Mouse (Mus musculus) forebrain, embryonic 11.5 days (tissue): ENCODE measurements at regions not wholly inside any gene's neighbourhood (a gene's known extent, or its start where the extent isn't known, plus 50 kb on each side); places are given as distances from the start of the nearest gene placed in this dataset.
A peak's percentile ranks its signal among the peaks of the same experiment; 100 is the strongest.

Experiments used
- ATAC-seq: fragments of 200-750 bp; cut with Nextera tagmentation; replicated peaks from 2 replicates; pipeline ENCODE4 v1.8.0; 2017; ENCODE audit warnings: moderate TSS enrichment; ENCODE audit not compliant: low FRiP score
- DNase-seq: peaks from one replicate; pipeline ENCODE4 v3.0.0-alpha.2; 2017; ENCODE audit warnings: low spot score
- H3K27ac ChIP-seq: fragments of 300-500 bp; sonication (generic); 2 replicates; pipeline ENCODE4 v1.5.1; 2014; ENCODE audit warnings: low read depth, low read length
- H3K27me3 ChIP-seq: fragments of 300-500 bp; sonication (generic); 2 replicates; pipeline ENCODE4 v1.6.1; 2014; ENCODE audit warnings: mild to moderate bottlenecking, low read length, mixed read lengths; ENCODE audit not compliant: control insufficient read depth, insufficient read depth
- H3K36me3 ChIP-seq: fragments of 300-500 bp; sonication (generic); 2 replicates; pipeline ENCODE4 v1.6.1; 2014; ENCODE audit warnings: mild to moderate bottlenecking, low read length, moderate library complexity, mixed read lengths; ENCODE audit not compliant: control insufficient read depth, insufficient read depth
- H3K4me1 ChIP-seq: fragments of 300-500 bp; sonication (generic); replicated peaks from 2 replicates; pipeline ENCODE4 v1.6.1; 2014; ENCODE audit warnings: low read length, mixed read lengths; ENCODE audit not compliant: control insufficient read depth, insufficient read depth
- H3K4me2 ChIP-seq: fragments of 300-500 bp; sonication (generic); 2 replicates; pipeline ENCODE4 v1.6.1; 2014; ENCODE audit warnings: low read depth, mild to moderate bottlenecking, low read length, moderate library complexity, mixed read lengths; ENCODE audit not compliant: severe bottlenecking
- H3K4me3 ChIP-seq: fragments of 300-500 bp; sonication (generic); 2 replicates; pipeline ENCODE4 v1.5.1; 2014; ENCODE audit warnings: low read depth, low read length
- H3K9ac ChIP-seq: fragments of 300-500 bp; sonication (generic); 2 replicates; pipeline ENCODE4 v1.6.1; 2014; ENCODE audit warnings: low read length
- H3K9me3 ChIP-seq: fragments of 300-500 bp; sonication (generic); 2 replicates; pipeline ENCODE4 v1.6.1; 2016; ENCODE audit warnings: low read length, mixed read lengths; ENCODE audit not compliant: control insufficient read depth
- WGBS: fragments of 180-500 bp; shearing (Covaris S2); extraction: QIAGEN DNeasy Blood & Tissue Kit; methylation state at CpG from one replicate; pipeline ENCODE4 v1.1.7; 2014; 5-methylcytosine and 5-hydroxymethylcytosine counted together

GRCm38 (mm10) chr6:103959002-103959401, 448.6 kb downstream of the Chl1 start:
- Histone ChIP-seq H3K9me3 (no peaks in the 10 kb centered on the region), H3K27me3 (no peaks in the 10 kb centered on the region), H3K27ac (no peak overlapping the region), H3K9ac (no peak overlapping the region), H3K4me2 (no peak overlapping the region), H3K4me1 (no peaks in the 10 kb centered on the region), H3K36me3 (no peaks in the 10 kb centered on the region), H3K4me3 (no peak overlapping the region)
- no peak for DNase-seq
- ATAC-seq, result no peak
- WGBS, result 92% methylated on average over 2 of the region's 2 CpGs

- no peaks in the 10 kb centered on the region for H3K4me1 ChIP-seq
- no peak overlapping the region for H3K4me3 ChIP-seq
- no peaks in the 10 kb centered on the region for H3K36me3 ChIP-seq
- H3K9ac ChIP-seq, result no peak overlapping the region
- no peak overlapping the region for H3K27ac ChIP-seq
- no peak overlapping the region for H3K4me2 ChIP-seq
- ATAC-seq (no peak), DNase-seq (no peak)
- no peaks in the 10 kb centered on the region for H3K27me3 ChIP-seq
- H3K9me3 ChIP-seq, result no peaks in the 10 kb centered on the region
- WGBS, result 100% methylated on average over 1 of the region's 1 CpGs
These were observed 457.5 kb downstream of the Chl1 start for GRCm38 (mm10) chr6:103967811-103968420.

- H3K27ac ChIP-seq, result no peak overlapping the region
- H3K9me3 ChIP-seq, result no peaks in the 10 kb centered on the region
- no peaks in the 10 kb centered on the region for H3K27me3 ChIP-seq
- H3K36me3 ChIP-seq, result no peaks in the 10 kb centered on the region
- no peak overlapping the region for H3K4me2 ChIP-seq
- ATAC-seq (no peak), DNase-seq (no peak)
- H3K4me3 ChIP-seq, result no peak overlapping the region
- no peak overlapping the region for H3K9ac ChIP-seq
- WGBS, result 91% methylated on average over 1 of the region's 1 CpGs
- no peaks in the 10 kb centered on the region for H3K4me1 ChIP-seq
These were observed 488.8 kb downstream of the Chl1 start for GRCm38 (mm10) chr6:103999186-103999585.

- Histone ChIP-seq H3K9ac (no peak overlapping the region), H3K4me1 (no peaks in the 10 kb centered on the region), H3K4me3 (no peak overlapping the region), H3K9me3 (no peaks in the 10 kb centered on the region), H3K27me3 (no peaks in the 10 kb centered on the region), H3K36me3 (no peaks in the 10 kb centered on the region), H3K4me2 (no peak overlapping the region), H3K27ac (no peak overlapping the region)
- DNase-seq (peak; percentile 89), ATAC-seq (peak; percentile 85)
- 11% methylated on average over 9 of the region's 9 CpGs for WGBS
These were observed 464.0 kb upstream of the Cntn6 start for GRCm38 (mm10) chr6:104028439-104029091.

GRCm38 (mm10) chr6:104038853-104039252, 453.7 kb upstream of the Cntn6 start:
- no peak for DNase-seq
- Histone ChIP-seq H3K4me1 (no peaks in the 10 kb centered on the region), H3K27ac (no peak overlapping the region)

GRCm38 (mm10) chr6:104040450-104040849, 452.1 kb upstream of the Cntn6 start:
- Histone ChIP-seq H3K4me1 (no peaks in the 10 kb centered on the region), H3K36me3 (no peaks in the 10 kb centered on the region), H3K9ac (no peak overlapping the region), H3K9me3 (no peaks in the 10 kb centered on the region), H3K4me3 (no peak overlapping the region), H3K27me3 (no peaks in the 10 kb centered on the region), H3K4me2 (no peak overlapping the region), H3K27ac (no peak overlapping the region)
- 89% methylated on average over 2 of the region's 2 CpGs for WGBS
- ATAC-seq (no peak), DNase-seq (no peak)

More at GRCm38 (mm10) chr6:104038853-104039252, 453.7 kb upstream of the Cntn6 start:
- no peak overlapping the region for H3K9ac ChIP-seq
- ATAC-seq, result no peak
- H3K9me3 ChIP-seq, result no peaks in the 10 kb centered on the region
- H3K36me3 ChIP-seq, result no peaks in the 10 kb centered on the region
- H3K27me3 ChIP-seq, result no peaks in the 10 kb centered on the region
- no peak overlapping the region for H3K4me2 ChIP-seq
- H3K4me3 ChIP-seq, result no peak overlapping the region

- no peak overlapping the region for H3K4me2 ChIP-seq
- DNase-seq (no peak), ATAC-seq (no peak)
- WGBS, result 83% methylated on average over 1 of the region's 1 CpGs
- no peak overlapping the region for H3K4me3 ChIP-seq
- H3K9ac ChIP-seq, result no peak overlapping the region
- no peaks in the 10 kb centered on the region for H3K27me3 ChIP-seq
- H3K36me3 ChIP-seq, result no peaks in the 10 kb centered on the region
- no peaks in the 10 kb centered on the region for H3K9me3 ChIP-seq
- H3K27ac ChIP-seq, result no peak overlapping the region
- no peaks in the 10 kb centered on the region for H3K4me1 ChIP-seq
These were observed 436.6 kb upstream of the Cntn6 start for GRCm38 (mm10) chr6:104055996-104056395.

GRCm38 (mm10) chr6:104061692-104062263, 430.8 kb upstream of the Cntn6 start:
- Histone ChIP-seq H3K4me1 (no peaks in the 10 kb centered on the region), H3K9me3 (no peaks in the 10 kb centered on the region), H3K4me3 (no peak overlapping the region), H3K27me3 (no peaks in the 10 kb centered on the region), H3K4me2 (no peak overlapping the region), H3K36me3 (no peaks in the 10 kb centered on the region), H3K9ac (no peak overlapping the region), H3K27ac (no peak overlapping the region)
- ATAC-seq (no peak), DNase-seq (no peak)

- H3K4me3 ChIP-seq, result no peak overlapping the region
- 74% methylated on average over 3 of the region's 3 CpGs for WGBS
- no peaks in the 10 kb centered on the region for H3K27me3 ChIP-seq
- H3K9me3 ChIP-seq, result no peaks in the 10 kb centered on the region
- DNase-seq (no peak), ATAC-seq (no peak)
- H3K27ac ChIP-seq, result no peak overlapping the region
- no peak overlapping the region for H3K9ac ChIP-seq
- H3K36me3 ChIP-seq, result no peaks in the 10 kb centered on the region
- no peak overlapping the region for H3K4me2 ChIP-seq
- no peaks in the 10 kb centered on the region for H3K4me1 ChIP-seq
These were observed 412.0 kb upstream of the Cntn6 start for GRCm38 (mm10) chr6:104080581-104080980.
